Mouse (Mus musculus): ENCODE measurements around the gene Sugct.

GRCm38 (mm10) chr13:16921305-16921704 is 774.0 kb downstream of the Sugct start:
- TF ChIP-seq USF1 (IDR thresholded peaks at IDR 0.05; ENCODE audit: low read depth) = no peak
- TF ChIP-seq POLR2AphosphoS2 (IDR thresholded peaks at IDR 0.05; ENCODE audit: insufficient read length, low read depth) = no peak
- TF ChIP-seq MAX (IDR thresholded peaks at IDR 0.05; ENCODE audit: low read depth) = no peak
- TF ChIP-seq POLR2A (IDR thresholded peaks at IDR 0.05; ENCODE audit: insufficient read length, low read depth) = no peak
- TF ChIP-seq MYOD1 (IDR thresholded peaks at IDR 0.05; ENCODE audit: control insufficient read depth in 1 of 3, insufficient read length in 2 of 3, low read depth in 2 of 3) = no peak
- no peak for TF ChIP-seq CEBPB (IDR thresholded peaks at IDR 0.05; ENCODE audit: insufficient read depth, poor library complexity, severe bottlenecking)
- no peak for TF ChIP-seq TCF3 (IDR thresholded peaks at IDR 0.05; ENCODE audit: insufficient read length, low read depth)
